Mouse (Mus musculus) testis, postnatal 14 days (tissue): ENCODE measurements around the gene Clic1.
A peak's percentile ranks its signal among the peaks of the same experiment; 100 is the strongest.
"Not testable (repeated sequence)": the region's sequence is repeated elsewhere in the genome, so short reads cannot be mapped to it uniquely, and the experiment has no call there.

ENCODE experiments used
- DNase-seq: peaks from one replicate; pipeline ENCODE4 v3.0.0; 2021; ENCODE audit warnings: low spot score

Gene Clic1

GRCm38 (mm10) chr17:35049561-35050016 is at the start of gene Clic1:
Gene Clic1, plus strand, starts transcription at chr17:35049966.
- DNase-seq = peak; percentile 55

GRCm38 (mm10) chr17:35000717-35001451 is 48.9 kb upstream of the Clic1 start, which contains the start of gene Vars:
Gene Vars, plus strand, starts transcription at chr17:35000987.
- peak; percentile 90 for DNase-seq

GRCm38 (mm10) chr17:35001452-35002152 is 48.2 kb upstream of the Clic1 start:
- DNase-seq = no peak

GRCm38 (mm10) chr17:35002153-35002865 is 47.5 kb upstream of the Clic1 start:
- DNase-seq = no peak

GRCm38 (mm10) chr17:35003022-35003838 is 46.5 kb upstream of the Clic1 start:
- DNase-seq = no peak

GRCm38 (mm10) chr17:35004075-35004717 is 45.6 kb upstream of the Clic1 start:
- no peak for DNase-seq

GRCm38 (mm10) chr17:35005158-35005557 is 44.6 kb upstream of the Clic1 start:
- no peak for DNase-seq

GRCm38 (mm10) chr17:35005902-35006301 is 43.9 kb upstream of the Clic1 start:
- not testable (repeated sequence) for DNase-seq

GRCm38 (mm10) chr17:35007387-35007991 is 42.3 kb upstream of the Clic1 start:
- DNase-seq = no peak

- DNase-seq = no peak
These were observed 40.2 kb upstream of the Clic1 start for GRCm38 (mm10) chr17:35009586-35009985.

- DNase-seq = no peak
These were observed 38.3 kb upstream of the Clic1 start for GRCm38 (mm10) chr17:35011440-35011839.

GRCm38 (mm10) chr17:35012430-35012829 is 37.3 kb upstream of the Clic1 start:
- no peak for DNase-seq

GRCm38 (mm10) chr17:35013221-35013620 is 36.5 kb upstream of the Clic1 start:
- DNase-seq = no peak

GRCm38 (mm10) chr17:35015296-35015695 is 34.5 kb upstream of the Clic1 start:
- DNase-seq = no peak

- DNase-seq = no peak
These were observed 33.4 kb upstream of the Clic1 start, which contains the start of gene Vwa7 for GRCm38 (mm10) chr17:35016376-35016775. Gene Vwa7, plus strand, starts transcription at chr17:35016579.

GRCm38 (mm10) chr17:35016791-35017705 is 32.7 kb upstream of the Clic1 start:
- DNase-seq = no peak

GRCm38 (mm10) chr17:35017706-35018030 is 32.1 kb upstream of the Clic1 start:
- no peak for DNase-seq

- no peak for DNase-seq
These were observed 31.6 kb upstream of the Clic1 start for GRCm38 (mm10) chr17:35018171-35018570.

GRCm38 (mm10) chr17:35019894-35020293 is 29.9 kb upstream of the Clic1 start:
- DNase-seq = no peak

- DNase-seq = no peak
These were observed 29.2 kb upstream of the Clic1 start for GRCm38 (mm10) chr17:35020551-35020950.
